Mouse (Mus musculus): ENCODE data around the gene Plcb1. TPM values are rescaled to one million over a fixed set of nuclear protein-coding genes. Genes with fewer than 3 reads are reported as not detected.

The Plcb1 gene
- polyA plus RNA-seq, 1 experiment from 2014 or later: 10.9 TPM

GRCm38 (mm10) chr2:135518956-135519355 is 733.1 kb downstream of the Plcb1 start:
- ATAC-seq: no peak
- H3K9me3 ChIP-seq: no peaks in the 10 kb centered on the region
- no peaks in the 10 kb centered on the region for H3K27me3 ChIP-seq (replicated peaks)
- H3K9ac ChIP-seq: no peak overlapping the region
- no peaks in the 10 kb centered on the region for H3K36me3 ChIP-seq
- H3K4me3 ChIP-seq (replicated peaks): no peak overlapping the region
- WGBS: 62% methylated on average over 2 of the region's 2 CpGs
- no peak overlapping the region for H3K4me2 ChIP-seq (replicated peaks)
- H3K4me1 ChIP-seq (replicated peaks): no peaks in the 10 kb centered on the region
- H3K27ac ChIP-seq: no peak overlapping the region

Other genes starting within 250 kb of the Plcb1 start
- not detected in 2 replicates for gene Hao1, start 231.7 kb upstream of the Plcb1 start, polyA plus RNA-seq (2015; fragmentation: Nextera tagmentation; extraction: Ambion mirVana)
- gene Tmx4, start 141.9 kb upstream of the Plcb1 start, polyA plus RNA-seq (2015; fragmentation: Nextera tagmentation; extraction: Ambion mirVana): 13.5 and 14.9 TPM in 2 replicates

All from intestine, embryonic 15.5 days (tissue).